Mouse (Mus musculus) B cell, adult (primary cell): Measurements from ENCODE around the gene Olfr564. TPM values are rescaled to one million over a fixed set of nuclear protein-coding genes. Genes with fewer than 3 reads are reported as not detected.

Experiments used
- total RNA-seq: library from RNA; stranded (reverse); gene quantifications from 4 replicates; pipeline ENCODE4 v1.2.4, GENCODE M21; 2023; ENCODE audit not compliant: inconsistent age

The Olfr564 gene
- total RNA-seq, result not detected in 4 replicates

DNA sequence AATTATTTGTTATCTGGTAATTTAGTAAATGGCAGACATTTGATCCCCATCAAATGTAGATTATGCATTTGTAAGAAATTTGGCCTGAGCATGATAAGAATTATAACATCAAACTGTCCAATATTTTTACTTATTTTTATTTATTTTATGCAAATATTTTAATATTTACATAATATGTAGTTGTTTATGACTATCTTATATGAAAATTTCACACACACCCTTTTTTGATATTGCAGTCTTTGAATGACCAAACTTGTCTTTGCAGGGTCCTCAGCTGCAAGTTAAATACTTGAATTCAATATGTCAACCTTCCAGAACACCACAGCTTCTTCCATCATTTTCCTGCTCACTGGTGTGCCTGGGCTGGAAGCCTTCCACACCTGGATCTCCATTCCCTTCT is at the start of gene Olfr564:
TSS of gene Olfr564 (plus strand) at position 301 of the 400 bp plus-strand sequence.

DNA sequence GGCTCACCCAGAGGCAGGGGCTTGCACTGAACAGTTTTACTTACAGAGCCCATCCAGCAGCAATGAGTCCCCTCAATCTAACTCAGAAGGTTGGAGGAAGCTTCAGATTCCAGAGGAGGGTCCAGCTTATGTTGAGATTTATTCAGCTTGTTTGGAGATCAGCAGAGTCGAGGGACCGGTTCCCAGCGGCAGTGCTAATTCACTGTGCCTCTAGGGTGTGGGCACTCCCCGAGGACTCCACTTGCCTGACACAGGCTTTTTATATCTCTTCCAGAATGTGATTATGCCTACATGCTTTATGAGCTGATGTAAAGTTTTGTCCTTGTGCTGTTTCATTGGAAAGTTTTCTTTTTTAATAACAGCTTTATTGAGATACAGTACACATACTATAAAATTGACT is 44.0 kb upstream of the Olfr564 start, which contains the start of the genes Olfr560 and Olfr78:
TSS of gene Olfr560 (minus strand) at position 101 of the 400 bp plus-strand sequence.
TSS of gene Olfr78 (minus strand) at position 206 of the 400 bp plus-strand sequence.

DNA sequence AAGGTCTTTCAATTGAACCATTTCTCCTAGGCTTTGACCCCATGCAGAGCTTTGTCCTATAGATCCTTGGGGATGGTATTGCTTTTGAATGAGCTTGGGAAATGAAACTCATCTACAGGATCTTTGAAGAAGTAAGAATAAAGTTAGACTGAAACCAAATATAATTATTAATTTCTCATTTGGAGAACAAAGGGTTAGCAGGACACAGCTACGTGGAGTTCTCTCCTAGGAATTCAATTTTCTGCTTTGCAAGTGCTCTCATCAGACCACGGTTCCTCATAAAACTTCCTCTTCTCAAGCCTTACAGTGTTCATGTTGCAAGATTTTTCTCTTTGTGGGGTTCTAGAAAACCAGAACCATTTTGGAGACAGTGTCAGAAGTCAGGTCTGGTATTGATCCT is 32.4 kb upstream of the Olfr564 start, which contains the start of gene Olfr561:
TSS of gene Olfr561 (plus strand) at position 301 of the 400 bp plus-strand sequence.

Other genes starting within 250 kb of the Olfr564 start
- 33.8 to 44.8 TPM (median 38.9 TPM) in 4 replicates for gene Trim21, start 238.0 kb upstream of the Olfr564 start, total RNA-seq
- gene Olfr550, start 232.0 kb upstream of the Olfr564 start, total RNA-seq, result not detected in 4 replicates
- not detected in 4 replicates for gene Olfr551, start 211.6 kb upstream of the Olfr564 start, total RNA-seq
- 0.16 to 0.18 TPM in 2 of 4 replicates, not detected in the others for gene Olfr552, start 205.7 kb upstream of the Olfr564 start, total RNA-seq
- not detected in 4 replicates for gene Olfr553, start 185.3 kb upstream of the Olfr564 start, total RNA-seq
- not detected in 4 replicates for gene Olfr554, start 165.0 kb upstream of the Olfr564 start, total RNA-seq
- not detected in 4 replicates for gene Olfr555, start 144.7 kb upstream of the Olfr564 start, total RNA-seq
- gene Olfr556, start 138.6 kb upstream of the Olfr564 start, total RNA-seq, result not detected in 4 replicates
- 17.1 to 19.9 TPM (median 18.1 TPM) in 4 replicates for gene Trim68, start 116.2 kb upstream of the Olfr564 start, total RNA-seq
- gene Olfr557, start 107.6 kb upstream of the Olfr564 start, total RNA-seq, result not detected in 4 replicates
- not detected in 4 replicates for gene Olfr558, start 101.3 kb upstream of the Olfr564 start, total RNA-seq
- gene Olfr33, start 84.4 kb upstream of the Olfr564 start, total RNA-seq, result not detected in 4 replicates
- gene Olfr559, start 76.0 kb upstream of the Olfr564 start, total RNA-seq, result not detected in 4 replicates
- not detected in 4 replicates for gene Olfr560, start 44.1 kb upstream of the Olfr564 start, total RNA-seq
- not detected in 4 replicates for gene Olfr78, start 44.0 kb upstream of the Olfr564 start, total RNA-seq
- not detected in 4 replicates for gene Olfr561, start 32.3 kb upstream of the Olfr564 start, total RNA-seq
- not detected in 4 replicates for gene Olfr566, start 55.3 kb downstream of the Olfr564 start, total RNA-seq
- not detected in 4 replicates for gene Olfr568, start 73.6 kb downstream of the Olfr564 start, total RNA-seq
- gene Olfr569, start 87.4 kb downstream of the Olfr564 start, total RNA-seq, result not detected in 4 replicates
- gene Olfr570, start 91.1 kb downstream of the Olfr564 start, total RNA-seq, result not detected in 4 replicates
- gene Olfr571, start 114.1 kb downstream of the Olfr564 start, total RNA-seq, result 0.10 to 0.19 TPM in 2 of 4 replicates, not detected in the others
- not detected in 4 replicates for gene Olfr572, start 120.9 kb downstream of the Olfr564 start, total RNA-seq
- not detected in 4 replicates for gene Olfr573-ps1, start 139.1 kb downstream of the Olfr564 start, total RNA-seq
- not detected in 4 replicates for gene Olfr574, start 145.0 kb downstream of the Olfr564 start, total RNA-seq
- gene Olfr575, start 155.3 kb downstream of the Olfr564 start, total RNA-seq, result not detected in 4 replicates
- gene Olfr576, start 159.2 kb downstream of the Olfr564 start, total RNA-seq, result not detected in 4 replicates
- gene Olfr577, start 172.5 kb downstream of the Olfr564 start, total RNA-seq, result not detected in 4 replicates
- gene Olfr578, start 185.8 kb downstream of the Olfr564 start, total RNA-seq, result not detected in 4 replicates
- not detected in 4 replicates for gene Olfr582, start 234.5 kb downstream of the Olfr564 start, total RNA-seq
- not detected in 4 replicates for gene Olfr583, start 247.8 kb downstream of the Olfr564 start, total RNA-seq